Mouse (Mus musculus): Measurements from ENCODE around the gene Plch2.

DNA sequence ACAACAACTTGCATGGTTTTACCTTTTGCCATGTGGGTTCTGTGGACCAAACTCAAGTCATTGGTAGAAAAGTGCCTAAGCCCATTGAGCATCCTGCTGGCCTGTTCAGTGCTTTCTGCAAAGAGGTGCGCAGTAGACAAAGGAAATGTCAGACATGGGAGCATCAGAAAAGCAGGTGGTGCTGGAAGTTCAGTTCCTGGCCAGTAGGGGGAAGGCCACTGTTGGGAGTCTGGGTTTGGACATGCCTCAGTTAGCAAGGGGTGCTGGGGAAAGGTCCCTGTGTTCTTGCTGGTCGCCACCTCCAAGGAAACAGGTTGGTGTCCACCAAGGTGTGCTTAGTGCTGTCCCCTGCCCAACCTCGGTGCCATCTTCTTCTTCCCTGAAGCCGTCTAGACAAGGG, 76.5 kb downstream of the Plch2 start:
- no peak for TF ChIP-seq CTCF (IDR thresholded peaks at IDR 0.05; ENCODE audit: control insufficient read depth, insufficient read depth, insufficient read length)
- no peak for TF ChIP-seq MAX (IDR thresholded peaks at IDR 0.05)
